Mouse (Mus musculus): ENCODE measurements at regions not wholly inside any gene's neighbourhood (a gene's known extent, or its start where the extent isn't known, plus 50 kb on each side); places are given as distances from the start of the nearest gene placed in this dataset.

DNA sequence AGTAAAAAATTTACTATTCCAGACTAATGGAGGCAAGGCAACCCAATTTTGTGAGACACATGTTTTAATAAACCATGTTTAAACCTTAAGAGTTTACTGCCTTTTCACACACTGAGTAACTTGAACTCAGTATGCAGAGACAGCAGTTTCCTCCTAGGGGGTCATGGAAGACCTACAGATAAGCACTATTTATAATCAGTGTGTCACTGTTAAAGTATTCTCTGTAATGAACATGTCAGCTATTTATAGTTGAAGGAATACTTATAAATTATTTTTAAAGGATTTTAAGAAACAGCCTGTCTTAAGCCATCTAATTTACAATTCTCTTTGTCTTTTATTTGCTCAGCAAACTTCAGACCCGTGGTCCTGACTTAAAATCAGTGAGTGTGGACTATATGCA, 240.5 kb upstream of the Rnaseh2b start:
- Histone ChIP-seq H3K27me3 (replicated peaks) (no peaks in the 10 kb centered on the region), H3K36me3 (replicated peaks; ENCODE audit: low read length) (no peaks in the 10 kb centered on the region), H3K9me3 (peaks cover 8% of the 10 kb centered on the region), H3K4me3 (replicated peaks) (no peak overlapping the region), H3K4me1 (no peaks in the 10 kb centered on the region)
- TF ChIP-seq FLI1 (IDR thresholded peaks at IDR 0.05; ENCODE audit: low read length): no peak
- TF ChIP-seq GATA1 (IDR thresholded peaks at IDR 0.05; ENCODE audit: borderline replicate concordance, low read length): no peak

DNA sequence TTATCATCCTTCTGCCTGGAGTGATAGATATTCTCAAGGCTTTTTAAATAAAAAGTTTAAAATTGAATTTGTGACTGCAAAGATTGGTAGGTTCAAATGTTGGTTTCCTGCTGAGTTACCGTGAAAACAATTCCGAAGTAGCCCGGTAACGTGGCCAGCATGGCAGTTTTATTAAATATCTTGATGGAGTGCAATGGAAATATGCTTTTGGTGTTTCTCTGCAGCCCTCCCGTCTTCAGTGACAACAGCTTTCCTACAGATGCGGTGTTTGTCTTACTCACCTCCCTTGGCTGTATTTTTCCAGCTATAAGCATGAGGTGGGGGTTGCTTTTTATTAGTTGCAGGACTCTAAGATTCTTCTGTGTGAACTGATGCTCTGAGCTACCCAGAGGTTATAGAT, 239.4 kb upstream of the Rnaseh2b start:
- no peaks in the 10 kb centered on the region for H3K36me3 ChIP-seq (replicated peaks; ENCODE audit: low read length)
- TF ChIP-seq GATA1 (IDR thresholded peaks at IDR 0.05; ENCODE audit: borderline replicate concordance, low read length) (no peak), FLI1 (IDR thresholded peaks at IDR 0.05; ENCODE audit: low read length) (no peak)
- peaks cover 8% of the 10 kb centered on the region for H3K9me3 ChIP-seq
- no peak overlapping the region for H3K4me3 ChIP-seq (replicated peaks)
- H3K27me3 ChIP-seq (replicated peaks): no peaks in the 10 kb centered on the region
- H3K4me1 ChIP-seq: no peaks in the 10 kb centered on the region

DNA sequence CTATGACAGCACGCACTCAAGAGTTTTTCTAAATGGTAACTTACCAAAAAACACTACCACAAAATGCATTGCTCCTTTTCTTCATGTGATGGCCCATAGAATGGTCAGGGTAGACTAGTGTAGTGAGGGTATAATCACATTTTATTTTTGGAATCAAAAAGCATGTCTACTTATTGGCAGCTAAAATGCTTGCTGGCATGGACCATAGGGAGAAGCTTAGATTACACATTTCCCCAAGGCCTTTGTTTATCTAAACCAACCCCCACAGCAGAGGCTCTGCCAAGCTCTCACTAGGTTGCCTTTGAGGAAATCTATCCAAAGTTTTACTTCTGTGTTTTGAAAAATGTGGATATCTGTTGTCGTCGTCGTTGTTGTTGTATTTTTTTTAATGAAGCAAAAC, 235.3 kb upstream of the Rnaseh2b start:
- H3K4me3 ChIP-seq (replicated peaks): no peak overlapping the region
- no peaks in the 10 kb centered on the region for H3K27me3 ChIP-seq (replicated peaks)
- TF ChIP-seq FLI1 (IDR thresholded peaks at IDR 0.05; ENCODE audit: low read length) (no peak), GATA1 (IDR thresholded peaks at IDR 0.05; ENCODE audit: borderline replicate concordance, low read length) (no peak)
- no peaks in the 10 kb centered on the region for H3K4me1 ChIP-seq
- H3K9me3 ChIP-seq: peaks cover 12% of the 10 kb centered on the region
- H3K36me3 ChIP-seq (replicated peaks; ENCODE audit: low read length): no peaks in the 10 kb centered on the region

DNA sequence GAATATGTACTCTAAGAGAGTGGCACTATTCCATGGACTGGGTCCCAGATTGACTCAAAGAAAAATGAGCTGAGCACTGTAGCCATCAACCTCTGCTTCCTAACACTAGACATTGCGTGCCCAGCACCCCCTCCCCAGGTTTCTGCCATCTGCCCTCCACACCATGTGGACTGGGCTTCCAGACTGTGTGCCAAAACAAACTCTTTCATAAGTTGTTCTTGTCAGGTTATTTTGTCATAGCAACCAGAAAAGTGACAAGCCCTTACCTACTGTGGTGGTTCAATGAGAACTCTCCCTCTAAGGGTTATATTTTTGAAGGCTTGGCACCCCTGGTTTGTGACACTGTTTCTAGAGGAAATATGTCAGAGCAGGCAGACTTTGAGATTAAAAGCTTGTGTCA, 234.3 kb upstream of the Rnaseh2b start:
- no peak for TF ChIP-seq GATA1 (IDR thresholded peaks at IDR 0.05; ENCODE audit: borderline replicate concordance, low read length)
- TF ChIP-seq FLI1 (IDR thresholded peaks at IDR 0.05; ENCODE audit: low read length): no peak
- Histone ChIP-seq H3K27me3 (replicated peaks) (no peaks in the 10 kb centered on the region), H3K9me3 (peaks cover 12% of the 10 kb centered on the region), H3K4me1 (no peaks in the 10 kb centered on the region), H3K4me3 (replicated peaks) (no peak overlapping the region), H3K36me3 (replicated peaks; ENCODE audit: low read length) (no peaks in the 10 kb centered on the region)

GRCm38 (mm10) chr14:62071140-62071539, 221.2 kb upstream of the Rnaseh2b start:
- Histone ChIP-seq H3K4me3 (replicated peaks) (no peak overlapping the region), H3K9me3 (peaks cover 3% of the 10 kb centered on the region; the same call in 1 of the 2 replicates), H3K4me1 (no peaks in the 10 kb centered on the region), H3K36me3 (replicated peaks; ENCODE audit: low read length) (no peaks in the 10 kb centered on the region), H3K27me3 (replicated peaks) (no peaks in the 10 kb centered on the region)
- TF ChIP-seq GATA1 (IDR thresholded peaks at IDR 0.05; ENCODE audit: borderline replicate concordance, low read length): no peak
- TF ChIP-seq FLI1 (IDR thresholded peaks at IDR 0.05; ENCODE audit: low read length): no peak

- H3K4me1 ChIP-seq: no peaks in the 10 kb centered on the region
- TF ChIP-seq FLI1 (IDR thresholded peaks at IDR 0.05; ENCODE audit: low read length): no peak
- no peak for TF ChIP-seq GATA1 (IDR thresholded peaks at IDR 0.05; ENCODE audit: borderline replicate concordance, low read length)
- H3K4me3 ChIP-seq (replicated peaks): no peak overlapping the region
- no peaks in the 10 kb centered on the region for H3K27me3 ChIP-seq (replicated peaks)
- no peaks in the 10 kb centered on the region for H3K9me3 ChIP-seq
- no peaks in the 10 kb centered on the region for H3K36me3 ChIP-seq (replicated peaks; ENCODE audit: low read length)
These were observed 208.3 kb upstream of the Rnaseh2b start for GRCm38 (mm10) chr14:62084047-62084446.

GRCm38 (mm10) chr14:62088174-62088573, 204.2 kb upstream of the Rnaseh2b start:
- Histone ChIP-seq H3K9me3 (no peaks in the 10 kb centered on the region; the same call in 1 of the 2 replicates), H3K4me1 (no peaks in the 10 kb centered on the region), H3K36me3 (replicated peaks; ENCODE audit: low read length) (no peaks in the 10 kb centered on the region), H3K27me3 (replicated peaks) (no peaks in the 10 kb centered on the region), H3K4me3 (replicated peaks) (no peak overlapping the region)
- no peak for TF ChIP-seq GATA1 (IDR thresholded peaks at IDR 0.05; ENCODE audit: borderline replicate concordance, low read length)

GRCm38 (mm10) chr14:62117532-62117931, 174.9 kb upstream of the Rnaseh2b start:
- Histone ChIP-seq H3K27me3 (replicated peaks) (no peaks in the 10 kb centered on the region), H3K9me3 (no peaks in the 10 kb centered on the region), H3K4me3 (replicated peaks) (no peak overlapping the region), H3K36me3 (replicated peaks; ENCODE audit: low read length) (no peaks in the 10 kb centered on the region), H3K4me1 (no peaks in the 10 kb centered on the region)
- TF ChIP-seq FLI1 (IDR thresholded peaks at IDR 0.05; ENCODE audit: low read length): no peak
- TF ChIP-seq GATA1 (IDR thresholded peaks at IDR 0.05; ENCODE audit: borderline replicate concordance, low read length): no peak

DNA sequence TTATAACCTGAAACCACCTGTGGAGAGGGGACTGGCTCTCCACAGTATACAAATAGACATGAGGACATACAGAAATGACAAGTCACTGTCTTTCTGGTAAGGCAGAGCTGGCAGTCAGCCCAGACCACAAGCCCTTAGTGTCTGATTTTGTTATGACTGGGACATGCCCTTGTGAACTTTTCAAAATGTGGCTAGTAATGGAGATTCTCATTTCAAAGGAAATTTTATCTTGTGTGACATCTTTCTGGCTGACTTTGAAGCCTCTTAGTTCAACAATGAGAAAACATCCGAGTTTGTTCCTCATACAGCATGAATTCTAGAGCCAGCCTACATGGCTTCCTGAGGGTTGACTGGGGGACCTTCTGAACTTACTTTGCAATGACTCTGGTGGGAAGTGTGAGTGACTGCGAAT, 173.8 kb upstream of the Rnaseh2b start:
- Histone ChIP-seq H3K9me3 (no peaks in the 10 kb centered on the region), H3K4me1 (no peaks in the 10 kb centered on the region), H3K36me3 (replicated peaks; ENCODE audit: low read length) (no peaks in the 10 kb centered on the region), H3K27me3 (replicated peaks) (no peaks in the 10 kb centered on the region), H3K4me3 (replicated peaks) (no peak overlapping the region)
- TF ChIP-seq GATA1 (IDR thresholded peaks at IDR 0.05; ENCODE audit: borderline replicate concordance, low read length): no peak
- TF ChIP-seq FLI1 (IDR thresholded peaks at IDR 0.05; ENCODE audit: low read length): no peak

GRCm38 (mm10) chr14:62128918-62129317, 163.5 kb upstream of the Rnaseh2b start:
- H3K36me3 ChIP-seq (replicated peaks; ENCODE audit: low read length): no peaks in the 10 kb centered on the region
- H3K4me1 ChIP-seq: no peaks in the 10 kb centered on the region
- H3K27me3 ChIP-seq (replicated peaks): no peaks in the 10 kb centered on the region
- peaks cover 6% of the 10 kb centered on the region for H3K9me3 ChIP-seq
- TF ChIP-seq FLI1 (IDR thresholded peaks at IDR 0.05; ENCODE audit: low read length) (no peak), GATA1 (IDR thresholded peaks at IDR 0.05; ENCODE audit: borderline replicate concordance, low read length) (no peak)
- H3K4me3 ChIP-seq (replicated peaks): no peak overlapping the region

DNA sequence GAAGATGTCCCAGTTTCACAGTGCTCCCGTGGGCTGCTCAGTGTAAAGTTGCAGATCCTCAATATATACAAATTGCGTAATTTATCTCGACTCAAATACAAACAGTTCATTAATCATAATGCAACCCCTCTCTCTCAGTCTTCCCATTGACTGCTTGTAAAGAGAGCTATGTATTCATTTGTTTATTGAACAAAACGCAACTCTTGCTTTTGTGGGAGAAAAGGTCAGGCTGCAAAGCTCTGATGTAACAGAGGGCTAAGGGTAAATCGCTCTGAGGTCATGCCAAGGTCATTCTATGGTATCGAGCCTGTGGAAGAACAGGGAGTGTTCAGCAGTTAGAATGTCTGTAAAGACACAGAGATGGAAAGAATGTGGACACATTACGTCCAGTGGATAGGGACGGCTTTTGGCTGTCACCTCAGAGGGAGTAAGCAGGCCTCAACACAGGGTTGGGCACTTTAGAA, 160.0 kb upstream of the Rnaseh2b start:
- TF ChIP-seq GATA1 (IDR thresholded peaks at IDR 0.05; ENCODE audit: borderline replicate concordance, low read length): no peak
- no peak for TF ChIP-seq FLI1 (IDR thresholded peaks at IDR 0.05; ENCODE audit: low read length)
- H3K9me3 ChIP-seq: peaks cover 32% of the 10 kb centered on the region

More for the DNA sequence above, 160.0 kb upstream of the Rnaseh2b start:
- no peak overlapping the region for H3K4me3 ChIP-seq (replicated peaks)
- no peaks in the 10 kb centered on the region for H3K27me3 ChIP-seq (replicated peaks)
- no peaks in the 10 kb centered on the region for H3K4me1 ChIP-seq
- H3K36me3 ChIP-seq (replicated peaks; ENCODE audit: low read length): no peaks in the 10 kb centered on the region

All from megakaryocyte, embryonic 14.5 days (primary cell).